Mouse (Mus musculus) cerebellum, adult 2 months (tissue): Measurements from ENCODE around the gene Gng12.

Experiments used
- CTCF ChIP-seq: fragments of 200-500 bp; IDR thresholded peaks from 2 replicates; pipeline ENCODE4 v1.5.1; 2011; ENCODE audit warnings: low read depth, mild to moderate bottlenecking, control low read depth, low read length, moderate library complexity, borderline replicate concordance; ENCODE audit not compliant: insufficient read depth
- POLR2A ChIP-seq: fragments of 200-500 bp; IDR thresholded peaks from 2 replicates; pipeline ENCODE4 v1.6.1; 2011; ENCODE audit warnings: low read length, control low read depth, borderline replicate concordance; ENCODE audit not compliant: insufficient read depth

- TF ChIP-seq CTCF (no peak), POLR2A (no peak)
Observed at GRCm38 (mm10) chr6:66901926-66902325, 5.7 kb downstream of the Gng12 start.
